10 mouse cellular contexts compared by ENCODE assay signal in genomic region chr12:75874287-75874994, GRCm38 (mm10). TPM values are rescaled to one million over a fixed set of nuclear protein-coding genes. Genes with fewer than 3 reads are reported as not detected.
DNase-seq lines count a peak whose midpoint lies in the region; ATAC-seq lines count a peak whose summit lies in the region.
"Had no signal": no experiment of that assay in that cellular context is flagged by ENCODE, and none has a peak within 500 bp of the region (broad histone marks: within the 10 kb centered on the region; RNA-seq: fewer than 3 reads in every experiment).

No protein-coding gene starts in this region.

- WGBS in forebrain, embryonic 10.5 days, result 21% methylated on average over 12 of the region's 12 CpGs
- 21% methylated on average over 12 of the region's 12 CpGs for WGBS in hindbrain, embryonic 15.5 days
- WGBS in midbrain, embryonic 15.5 days, result 16% methylated on average over 12 of the region's 12 CpGs
- 25% methylated on average over 12 of the region's 12 CpGs for WGBS in kidney, embryonic 14.5 days

- H3K4me1 ChIP-seq in forebrain, embryonic 10.5 days, result peaks cover 46% of the 10 kb centered on the region
- peaks cover 15% of the 10 kb centered on the region for H3K4me1 ChIP-seq in hindbrain, embryonic 15.5 days (replicated peaks)
- H3K4me1 ChIP-seq in midbrain, embryonic 15.5 days, result peaks cover 10% of the 10 kb centered on the region
- H3K4me1 ChIP-seq in kidney, embryonic 14.5 days (ENCODE audit: control insufficient read depth, insufficient read depth, low read length), result peaks cover 10% of the 10 kb centered on the region

- H3K36me3 ChIP-seq in forebrain, embryonic 10.5 days (replicated peaks), result peaks cover 26% of the 10 kb centered on the region
- no peaks in the 10 kb centered on the region for H3K36me3 ChIP-seq in hindbrain, embryonic 15.5 days
- H3K36me3 ChIP-seq in midbrain, embryonic 15.5 days (replicated peaks), result no peaks in the 10 kb centered on the region
- no peaks in the 10 kb centered on the region for H3K36me3 ChIP-seq in kidney, embryonic 14.5 days (ENCODE audit: control insufficient read depth, insufficient read depth, low read length)

- peak; percentile 68 for DNase-seq in embryo, embryonic 10.5 days (ENCODE audit: low spot score)
- peak; percentile 19 for DNase-seq in forebrain, embryonic 10.5 days (ENCODE audit: extremely low spot score, low spot score)
- no peak for DNase-seq in cerebellum, postnatal 4 days (ENCODE audit: low spot score in 2 of 2)
- no peak for DNase-seq in heart, postnatal 14 days
- DNase-seq: adrenal gland, postnatal 14 days; liver, postnatal 0 days had no signal

- H3K27ac ChIP-seq in forebrain, embryonic 10.5 days, result peak overlapping the region; percentile 87
- no peak overlapping the region for H3K27ac ChIP-seq in hindbrain, embryonic 15.5 days (replicated peaks)
- H3K27ac ChIP-seq in midbrain, embryonic 15.5 days, result no peak overlapping the region
- no peak overlapping the region for H3K27ac ChIP-seq in kidney, embryonic 14.5 days (ENCODE audit: low read depth, low read length)

- intact Hi-C loops in heart, postnatal 14 days (cut with DNase I), result loop anchor here (10.0 kb wide), 1 partner anchor 60 kb away; the partner anchor contains the start of gene Syne2

- H3K27me3 ChIP-seq in forebrain, embryonic 10.5 days (ENCODE audit: poor library complexity, severe bottlenecking), result no peaks in the 10 kb centered on the region
- H3K27me3 ChIP-seq in hindbrain, embryonic 15.5 days, result no peaks in the 10 kb centered on the region
- no peaks in the 10 kb centered on the region for H3K27me3 ChIP-seq in midbrain, embryonic 15.5 days (replicated peaks)
- H3K27me3 ChIP-seq in kidney, embryonic 14.5 days (ENCODE audit: control insufficient read depth, insufficient read depth, low read length), result no peaks in the 10 kb centered on the region

- ATAC-seq in hindbrain, embryonic 15.5 days (ENCODE audit: low FRiP score, low read depth), result no peak
- ATAC-seq in midbrain, embryonic 15.5 days (replicated peaks), result no peak
- no peak for ATAC-seq in megakaryocyte progenitor cell, adult 5-6 weeks (replicated peaks; ENCODE audit: poor library complexity)
- no peak for ATAC-seq in kidney, embryonic 14.5 days (ENCODE audit: low FRiP score, low TSS enrichment)
- ATAC-seq: liver, postnatal 0 days had no signal

- no peaks in the 10 kb centered on the region for H3K9me3 ChIP-seq in forebrain, embryonic 10.5 days
- no peaks in the 10 kb centered on the region for H3K9me3 ChIP-seq in hindbrain, embryonic 15.5 days
- no peaks in the 10 kb centered on the region for H3K9me3 ChIP-seq in midbrain, embryonic 15.5 days
- H3K9me3 ChIP-seq in kidney, embryonic 14.5 days (ENCODE audit: control insufficient read depth, low read length), result no peaks in the 10 kb centered on the region

- peak overlapping the region; percentile 21 for H3K4me2 ChIP-seq in hindbrain, embryonic 15.5 days
- H3K4me2 ChIP-seq in midbrain, embryonic 15.5 days, result peak overlapping the region; percentile 9
- no peak overlapping the region for H3K4me2 ChIP-seq in kidney, embryonic 14.5 days (replicated peaks; ENCODE audit: low read depth, low read length)

- H3K9ac ChIP-seq in hindbrain, embryonic 15.5 days, result no peak overlapping the region
- no peak overlapping the region for H3K9ac ChIP-seq in midbrain, embryonic 15.5 days
- H3K9ac ChIP-seq in kidney, embryonic 14.5 days (ENCODE audit: low read depth, low read length), result no peak overlapping the region
- H3K9ac ChIP-seq: liver, postnatal 0 days had no signal

- peak overlapping the region; percentile 37 for H3K4me3 ChIP-seq in forebrain, embryonic 10.5 days
- no peak overlapping the region for H3K4me3 ChIP-seq in hindbrain, embryonic 15.5 days
- H3K4me3 ChIP-seq in midbrain, embryonic 15.5 days, result no peak overlapping the region
- no peak overlapping the region for H3K4me3 ChIP-seq in kidney, embryonic 14.5 days (ENCODE audit: low read length)

RNA-seq across cellular contexts. Expression of gene Syne2, which starts 56.5 kb away (rescaled TPM):
- polyA plus RNA-seq in forebrain, embryonic 10.5 days (2016; fragmentation: Nextera tagmentation; extraction: Ambion mirVana), result 95.5 and 108 TPM in 2 replicates
- polyA plus RNA-seq in hindbrain, embryonic 15.5 days (2015; fragmentation: Nextera tagmentation; extraction: Ambion mirVana), result 46.2 and 55.0 TPM in 2 replicates
- polyA plus RNA-seq in midbrain, embryonic 15.5 days (2015; fragmentation: Nextera tagmentation; extraction: Ambion mirVana), result 52.7 and 56.0 TPM in 2 replicates
- total RNA-seq in megakaryocyte progenitor cell, adult 5-6 weeks (2015), result 4.3 and 5.1 TPM in 2 replicates
- total RNA-seq in megakaryocyte progenitor cell, adult 5-6 weeks (2017), result 6.8 TPM in 2 replicates
- 39.3 and 69.0 TPM in 2 replicates for polyA plus RNA-seq in kidney, embryonic 14.5 days (2014; fragmentation: Nextera tagmentation; extraction: Ambion mirVana)
- 10 to 100 TPM; 44.8 to 47.9 TPM for total RNA-seq in heart, postnatal 14 days (2021)

Comparison
In these comparisons a context has a peak if more than half of its experiments do, and no peak if none do; other contexts are left out.
1. DNase-seq: peak in embryo, embryonic 10.5 days (single experiment) and forebrain, embryonic 10.5 days (single experiment); none in cerebellum, postnatal 4 days (0 of 2) and heart, postnatal 14 days (0 of 2).